Mouse (Mus musculus) thymus, adult 18-20 months (tissue): ENCODE results near the gene Stard13.

Source experiments
- DNase-seq, 2 experiments: peaks; one replicate each; pipeline ENCODE4 v3.0.0; 2022; ENCODE audit warnings: mixed read lengths in 2 of 2

Stard13 gene

DNA sequence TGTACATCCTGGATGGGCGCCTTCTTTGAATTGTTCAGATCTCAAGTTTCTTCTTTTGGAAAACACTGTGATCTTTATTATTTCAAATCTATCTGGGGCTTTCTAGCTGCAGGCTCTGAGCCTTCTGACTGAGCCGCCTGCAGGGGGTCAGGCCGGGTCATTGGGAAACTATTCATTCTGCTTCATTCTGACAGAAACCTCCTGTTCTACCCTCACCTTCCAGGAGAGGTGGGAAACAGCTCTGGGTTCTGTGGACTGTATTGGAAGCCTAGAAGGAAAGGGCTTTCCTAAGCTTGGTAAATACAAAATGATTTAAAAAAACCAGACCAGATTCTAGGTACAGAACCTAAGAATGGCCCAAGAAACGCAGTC is 178.9 kb downstream of the Stard13 start:
- no peak for DNase-seq

DNA sequence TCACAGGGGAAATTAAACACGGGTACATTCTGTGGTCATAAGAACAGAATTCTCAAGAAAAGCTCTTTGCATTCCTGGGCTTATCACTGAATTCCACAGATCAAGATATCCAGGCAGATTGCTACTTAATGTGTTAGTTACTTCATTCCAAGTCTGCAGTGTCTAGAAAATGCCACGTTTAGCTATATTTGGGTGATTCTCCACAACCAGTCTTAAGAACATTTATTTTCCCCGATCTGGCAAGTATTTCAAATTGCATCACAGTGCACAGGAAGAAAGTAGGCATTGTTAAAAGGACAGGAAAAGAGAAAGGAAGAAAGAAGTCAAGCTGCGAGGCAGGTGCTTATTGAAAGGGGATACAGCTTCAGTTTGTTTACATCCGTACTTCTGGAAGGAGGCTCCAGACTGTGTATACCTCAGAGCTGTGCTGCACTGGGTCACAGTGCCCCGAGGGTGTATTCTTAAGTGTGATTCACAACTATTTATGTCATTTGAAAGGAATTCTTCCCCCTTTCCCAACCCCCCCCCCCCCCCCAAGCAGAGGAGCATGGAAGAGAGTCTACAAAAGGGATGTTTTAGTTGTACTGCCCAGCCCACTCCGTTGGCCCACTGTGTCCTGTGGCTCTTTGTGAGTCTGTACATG is 179.4 kb downstream of the Stard13 start:
- DNase-seq = no peak

DNA sequence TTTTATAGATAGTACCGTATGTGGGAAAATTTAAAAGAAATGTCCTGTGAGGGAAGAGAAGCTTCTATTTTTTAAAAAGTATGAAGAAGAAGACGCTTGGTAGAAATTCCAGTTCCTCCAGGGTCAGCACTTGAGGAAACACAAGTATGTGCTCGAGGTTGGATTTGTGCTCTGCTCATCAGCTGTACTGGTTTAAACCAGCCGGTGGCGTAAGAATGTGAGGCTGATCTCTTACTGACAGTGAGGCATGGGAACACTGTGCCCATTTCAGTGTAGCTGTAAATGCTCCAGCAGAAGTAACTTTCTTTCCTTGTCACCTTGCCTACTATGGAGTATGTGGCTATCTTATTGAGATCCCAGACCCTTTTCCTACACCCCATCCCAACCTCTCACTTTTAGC is 180.4 kb downstream of the Stard13 start:
- DNase-seq = no peak

DNA sequence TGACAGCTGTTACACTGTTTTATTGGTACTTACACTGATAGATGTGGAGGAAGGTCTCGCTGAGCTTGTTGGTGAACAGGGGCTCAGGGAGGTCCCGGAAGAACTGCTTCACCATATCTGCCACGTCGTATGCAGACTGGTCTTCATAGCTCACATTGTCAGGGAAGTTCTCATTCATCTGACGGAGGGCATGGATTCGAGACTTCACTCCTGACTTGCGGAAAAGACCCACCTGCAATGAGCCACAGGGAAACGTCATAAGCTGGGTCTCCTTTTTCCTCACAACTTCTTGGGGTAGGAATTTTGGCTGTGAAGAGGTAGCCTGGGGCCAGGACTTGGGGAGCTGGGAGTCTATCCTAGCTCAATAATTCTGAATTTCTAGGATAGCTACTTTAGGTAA is 181.3 kb downstream of the Stard13 start:
- no peak for DNase-seq

DNA sequence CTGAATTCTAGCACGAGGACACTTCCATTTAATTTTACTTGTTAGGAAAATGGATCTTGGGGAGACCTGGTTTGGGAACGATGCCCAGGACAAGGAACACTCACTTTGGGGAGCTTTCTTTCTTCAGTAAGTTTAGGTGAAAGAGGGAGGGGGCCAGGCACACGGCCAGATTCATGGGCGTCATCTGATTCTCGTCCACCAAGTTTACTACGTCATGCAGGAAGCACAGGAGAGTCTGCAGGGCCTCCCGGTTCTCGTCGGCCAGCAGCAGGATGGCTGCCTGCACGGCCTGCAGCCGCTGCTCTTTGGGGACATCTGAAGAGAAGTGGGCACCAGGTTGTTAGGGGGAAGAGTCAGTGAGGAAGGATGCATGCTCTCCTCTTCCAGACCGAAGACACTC is 186.1 kb downstream of the Stard13 start:
- no peak for DNase-seq

DNA sequence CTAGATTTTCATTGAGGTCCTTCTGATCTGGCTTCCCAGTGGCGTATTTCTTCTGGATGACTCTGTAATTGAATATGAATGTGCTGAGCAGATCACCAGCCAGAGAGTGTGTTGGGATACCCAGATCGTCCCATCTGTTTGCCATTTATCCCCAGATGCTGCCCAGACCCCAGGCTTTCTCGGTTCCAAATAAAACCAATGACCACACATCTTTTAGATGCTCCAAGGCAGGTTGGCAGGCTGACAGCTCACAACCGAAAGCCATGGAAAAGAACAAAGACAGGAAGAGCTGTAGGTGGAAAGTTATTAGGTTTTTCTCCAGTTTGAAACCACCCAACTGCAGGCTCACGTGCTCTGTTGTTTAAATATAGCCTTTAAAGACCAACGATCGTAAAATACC is 186.7 kb downstream of the Stard13 start:
- no peak for DNase-seq

DNA sequence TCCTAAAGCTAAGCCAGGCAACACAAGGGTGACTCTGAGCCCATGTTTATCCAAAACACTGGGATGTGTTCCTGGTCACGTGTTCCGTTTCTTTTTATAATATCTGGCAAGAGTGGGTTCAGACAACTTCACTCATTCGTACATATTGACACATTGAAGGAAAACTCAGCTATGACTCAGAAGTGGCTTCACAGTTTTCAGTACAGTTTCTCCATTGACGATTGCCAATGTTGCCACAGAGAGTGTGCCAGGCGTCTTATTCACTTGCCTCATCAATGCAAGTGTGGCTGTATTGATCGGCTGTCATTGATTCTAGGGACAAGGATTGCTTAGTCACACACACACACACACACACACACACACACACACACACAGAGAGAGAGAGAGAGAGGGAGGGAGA is 187.5 kb downstream of the Stard13 start:
- DNase-seq = no peak

DNA sequence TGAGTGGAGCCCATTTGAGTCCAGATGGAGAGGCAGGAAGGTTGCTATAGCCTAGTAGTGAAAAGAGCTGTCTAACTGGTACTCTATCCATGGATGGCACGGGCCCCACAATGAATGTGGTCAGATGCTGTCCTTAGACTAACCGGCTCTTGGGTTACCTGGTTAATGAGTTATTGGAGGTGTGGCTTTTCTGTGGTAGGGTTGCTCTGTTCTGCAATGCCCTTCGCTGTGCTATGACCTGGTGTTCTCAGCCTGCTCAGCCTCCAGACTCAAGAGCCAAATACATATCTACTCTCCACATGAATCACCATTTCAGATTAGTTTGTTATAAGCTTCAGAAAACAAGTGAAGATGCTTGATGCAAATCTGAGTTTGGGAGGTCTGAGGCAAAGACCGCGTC is 190.7 kb downstream of the Stard13 start:
- DNase-seq = no peak

DNA sequence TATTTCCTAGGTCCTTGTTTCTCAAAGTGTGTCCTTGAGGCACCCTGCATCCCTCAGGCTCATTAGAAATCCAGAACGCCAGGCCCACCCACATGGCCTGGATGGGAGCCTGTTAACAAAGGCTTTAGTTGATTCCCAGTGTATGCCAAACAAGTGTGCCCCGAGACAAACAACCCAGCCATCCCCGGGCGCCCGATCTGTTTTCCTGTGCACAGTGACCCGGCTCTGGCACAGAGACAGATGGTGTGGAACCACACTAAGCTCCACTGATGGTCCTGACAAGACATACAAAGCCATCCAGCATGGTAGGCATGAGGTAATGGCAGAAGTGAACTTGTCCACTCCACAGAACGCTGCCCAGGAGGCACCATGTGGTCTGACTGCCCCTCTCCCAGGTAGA is 195.8 kb downstream of the Stard13 start:
- DNase-seq = no peak

DNA sequence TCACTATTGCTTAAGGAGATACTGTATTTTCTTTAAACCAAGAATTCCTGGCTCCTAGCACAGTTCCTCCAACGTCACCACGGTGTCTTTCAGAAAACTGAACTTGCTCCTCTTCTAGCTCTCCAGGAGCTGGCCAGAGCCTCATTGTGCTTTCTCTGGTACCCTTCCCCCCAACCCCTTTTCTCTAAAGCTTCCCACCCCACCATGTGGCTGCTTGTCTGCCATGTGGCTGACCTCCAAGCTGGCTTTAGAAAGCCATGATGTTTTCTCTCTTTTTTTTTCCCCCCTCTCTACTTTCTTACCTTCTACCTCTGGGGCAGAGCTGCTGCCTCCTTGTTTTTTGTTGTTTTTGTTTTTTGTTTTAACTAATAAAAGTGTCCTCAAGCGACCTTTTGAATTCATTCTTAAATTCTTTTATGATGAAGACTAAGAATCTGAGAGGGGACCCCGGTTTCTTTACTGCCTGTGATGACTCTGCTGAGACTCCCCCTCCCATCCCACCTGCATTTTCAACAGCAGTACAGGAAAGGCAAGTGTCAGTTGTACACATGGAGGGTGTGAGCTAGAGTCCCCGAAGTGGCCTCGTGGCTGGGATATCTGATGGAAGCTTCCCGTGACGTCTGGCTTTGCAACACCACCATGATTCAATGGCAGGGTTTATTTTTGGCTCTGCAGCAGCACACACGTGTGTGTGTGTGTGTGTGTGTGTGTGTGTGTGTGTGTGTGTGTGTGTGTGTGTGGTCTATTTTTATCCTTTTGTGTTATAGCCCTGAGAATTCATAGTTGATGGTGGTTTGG is 198.7 kb downstream of the Stard13 start:
- no peak for DNase-seq

DNA sequence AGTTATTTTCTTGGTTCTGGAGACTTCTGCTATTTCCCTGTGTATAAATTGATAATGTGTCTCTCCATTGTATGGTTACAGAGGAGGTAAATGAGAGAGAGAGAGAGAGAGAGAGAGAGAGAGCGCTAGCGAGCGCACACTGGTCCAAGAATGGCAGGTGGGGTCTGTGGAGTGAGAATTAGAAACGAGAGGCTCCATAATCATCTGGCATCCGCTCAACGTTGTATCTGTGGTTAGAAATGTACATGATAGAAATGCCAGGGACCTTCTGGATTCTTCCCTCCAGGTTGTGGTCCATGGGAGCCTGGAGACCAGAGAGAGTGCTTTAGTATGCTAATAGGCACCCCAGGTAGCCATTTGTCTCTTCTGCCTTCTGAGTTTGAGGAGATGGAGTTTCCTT is 204.7 kb downstream of the Stard13 start:
- no peak for DNase-seq

DNA sequence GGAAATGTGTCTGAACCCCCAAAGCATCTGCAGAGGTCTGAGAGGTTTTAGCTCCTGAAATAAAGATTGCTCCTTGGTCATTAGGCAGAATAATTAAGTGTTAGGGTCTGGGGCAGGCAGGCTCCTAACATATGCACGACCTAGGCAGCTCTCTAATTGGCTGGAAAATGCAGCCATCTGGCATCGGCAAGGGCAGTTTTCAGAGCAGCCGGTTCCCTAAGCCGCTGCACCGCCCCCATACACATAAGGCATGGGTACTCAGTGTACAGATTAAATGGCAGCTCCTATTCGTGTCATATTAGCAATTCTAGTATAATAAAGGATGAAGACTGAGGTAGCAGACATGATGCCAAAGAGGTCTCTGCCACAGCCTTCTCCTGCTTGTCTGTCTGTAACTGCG is 206.5 kb downstream of the Stard13 start:
- DNase-seq = no peak

DNA sequence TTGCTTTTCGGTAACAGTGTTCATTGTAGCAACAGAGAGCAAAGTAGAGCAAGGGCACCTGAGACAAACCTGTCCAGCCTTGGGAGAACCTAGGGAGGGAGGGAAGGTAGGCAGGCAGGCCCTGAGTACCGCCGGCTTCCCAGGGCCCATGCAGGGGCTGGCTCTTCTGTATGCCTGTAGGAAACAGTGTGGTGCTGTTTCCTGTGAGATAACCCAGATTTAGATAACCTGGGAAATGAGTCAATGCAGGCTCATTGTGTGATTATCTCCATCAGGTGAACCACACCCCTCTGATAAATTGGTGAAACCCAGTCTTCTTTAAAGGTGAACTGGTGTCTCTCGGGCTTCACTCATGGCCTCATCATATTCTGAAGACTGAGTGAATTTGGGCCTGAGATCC is 207.6 kb downstream of the Stard13 start:
- DNase-seq = no peak

DNA sequence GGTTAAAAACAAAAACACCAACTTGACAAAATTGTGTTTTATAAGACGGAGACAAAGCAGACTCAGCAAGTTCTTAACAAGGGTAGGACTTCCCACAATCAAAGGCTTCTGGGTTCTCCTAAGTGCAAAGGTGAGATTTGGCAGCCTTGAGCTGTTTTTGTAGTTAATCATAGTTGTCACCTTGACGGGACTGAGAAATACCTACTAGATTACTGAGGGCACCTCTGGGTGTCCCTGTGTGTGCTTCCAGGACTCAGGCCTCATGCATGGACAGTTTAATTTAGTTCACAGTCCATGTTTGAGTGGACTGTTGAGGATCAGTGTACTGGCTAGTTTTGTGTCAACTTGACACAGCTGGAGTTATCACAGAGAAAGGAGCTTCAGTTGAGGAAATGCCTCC is 209.2 kb downstream of the Stard13 start:
- DNase-seq = no peak

DNA sequence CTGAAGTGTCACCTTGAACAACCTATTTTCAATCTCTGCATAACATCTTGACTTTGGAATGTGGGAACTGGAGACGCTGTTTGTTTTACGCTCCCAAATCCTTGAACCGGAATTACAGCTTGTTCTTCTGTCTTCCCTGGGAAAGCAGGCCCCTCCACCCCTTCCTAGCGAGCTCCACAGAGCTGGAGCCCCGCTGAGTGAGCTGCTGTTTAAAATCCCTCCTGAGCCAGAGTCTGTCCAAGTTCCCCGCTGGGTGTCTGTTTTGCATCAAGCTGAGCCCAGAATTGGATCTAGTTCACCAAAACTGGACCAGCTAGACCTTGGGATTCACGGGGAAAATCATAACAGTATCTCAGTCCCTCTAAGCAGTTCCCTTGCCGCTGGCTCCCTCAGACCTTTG is 210.2 kb downstream of the Stard13 start:
- DNase-seq = no peak

DNA sequence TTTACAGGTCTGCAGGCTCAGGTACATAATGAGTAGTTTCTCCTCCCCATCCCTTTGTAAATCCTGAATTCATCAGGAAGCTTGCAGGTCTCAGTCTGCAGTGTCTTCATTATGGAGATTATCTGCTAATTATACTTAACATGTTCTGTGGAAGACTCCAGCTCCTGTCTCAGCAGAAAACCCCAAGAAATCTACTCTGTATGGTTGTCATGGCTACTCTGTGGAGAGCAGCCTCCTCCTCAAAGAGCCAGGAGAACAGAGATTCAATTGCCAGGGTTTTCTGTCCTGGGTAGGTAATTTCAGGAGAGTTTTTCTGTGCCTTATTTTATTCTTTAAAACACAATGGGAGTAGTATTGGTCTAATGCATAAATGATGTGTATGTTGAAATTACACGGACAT is 210.7 kb downstream of the Stard13 start:
- no peak for DNase-seq

DNA sequence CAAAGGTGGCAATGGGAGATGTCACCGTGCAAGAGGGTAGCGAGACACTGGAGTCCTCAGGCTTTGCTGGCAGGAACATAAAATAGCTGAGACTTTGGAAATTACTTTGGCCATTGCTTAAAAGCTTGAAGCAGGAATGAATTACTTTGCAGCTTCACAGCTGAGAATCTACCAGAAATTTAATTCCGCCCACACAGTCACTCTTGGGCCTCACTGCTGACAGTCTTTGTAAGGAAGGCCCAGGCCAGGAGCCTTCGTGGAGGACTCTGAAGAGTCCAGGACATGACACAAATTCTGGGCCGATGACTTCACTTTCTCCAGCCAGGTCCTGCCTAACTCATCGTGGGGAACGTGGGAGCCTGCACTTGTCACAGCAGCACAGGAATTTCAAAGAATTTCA is 211.6 kb downstream of the Stard13 start:
- no peak for DNase-seq

DNA sequence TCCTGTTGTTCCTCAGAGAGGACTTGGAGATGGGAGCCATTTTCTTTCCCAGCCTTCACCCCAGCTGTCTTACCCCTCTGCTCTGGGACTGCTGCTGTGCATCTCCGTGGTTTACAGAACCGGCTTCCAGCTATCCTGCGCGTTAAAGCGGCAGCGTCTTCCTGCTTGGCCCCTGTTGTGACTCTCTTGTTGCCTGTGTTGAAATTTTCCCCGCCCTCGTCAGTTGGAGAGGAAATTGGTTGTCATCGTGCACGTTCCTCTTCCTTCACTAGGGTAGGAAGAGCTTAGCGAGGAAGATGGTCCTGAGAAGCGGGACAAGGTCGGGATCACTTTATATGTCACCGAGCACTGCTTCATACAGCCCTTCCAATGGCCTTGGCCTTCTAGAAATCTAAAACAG is 212.8 kb downstream of the Stard13 start:
- no peak for DNase-seq

DNA sequence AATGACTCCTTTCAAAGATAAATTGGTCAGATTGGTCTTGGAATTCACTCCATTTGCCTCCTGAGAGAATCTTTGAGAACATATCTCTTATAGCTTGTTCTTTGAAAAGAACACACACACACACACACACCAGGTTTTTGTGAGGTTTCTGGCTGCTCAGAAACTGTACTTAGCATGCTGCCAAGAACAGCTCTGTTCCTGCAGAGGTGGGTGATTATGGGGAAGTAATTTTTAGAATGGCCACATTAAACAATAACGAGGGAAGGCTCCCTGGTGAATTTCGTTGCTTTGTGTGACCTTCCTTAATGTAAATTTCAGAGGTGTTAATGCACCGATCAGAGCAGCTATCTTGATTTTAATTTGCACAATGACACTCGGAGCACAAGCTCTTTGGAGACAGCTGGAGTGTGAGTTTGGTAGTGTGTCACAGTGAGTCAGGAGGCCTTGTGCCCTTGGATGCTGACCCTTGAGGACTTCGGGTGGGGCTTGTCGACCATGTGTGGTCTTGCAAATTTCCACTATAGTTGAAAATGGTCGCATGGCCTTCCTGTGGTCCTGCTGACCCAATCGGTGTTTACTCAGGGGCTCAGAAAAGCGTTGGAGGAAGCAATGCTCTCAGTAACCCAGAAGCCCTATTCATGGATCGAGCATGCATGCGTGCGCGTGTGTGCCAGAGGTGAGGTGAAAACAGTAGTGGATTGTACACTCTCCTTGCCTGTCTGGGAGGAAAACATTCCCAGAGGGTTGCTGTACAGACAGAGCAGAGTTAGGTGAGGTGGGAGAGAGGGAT is 213.4 kb downstream of the Stard13 start:
- DNase-seq = no peak

DNA sequence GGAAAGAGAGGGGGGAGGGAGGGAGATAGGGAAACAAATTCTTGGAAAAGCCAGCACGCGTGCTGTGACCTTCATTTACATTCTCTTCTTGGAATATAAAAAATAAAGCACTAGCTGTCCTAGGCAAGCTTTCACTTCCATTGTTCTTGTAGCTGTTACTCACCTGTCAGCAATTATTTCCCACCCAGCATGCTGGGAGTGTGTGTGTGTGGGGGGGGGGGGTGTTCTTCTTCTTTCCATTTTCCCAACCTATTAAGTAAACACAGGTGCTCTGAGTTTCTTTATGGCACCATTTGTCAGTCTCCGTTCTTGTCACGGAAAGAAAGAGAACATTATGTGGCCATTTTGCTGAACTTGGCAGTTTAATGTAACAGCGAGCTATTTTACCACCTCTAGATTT is 214.7 kb downstream of the Stard13 start:
- no peak for DNase-seq

DNA sequence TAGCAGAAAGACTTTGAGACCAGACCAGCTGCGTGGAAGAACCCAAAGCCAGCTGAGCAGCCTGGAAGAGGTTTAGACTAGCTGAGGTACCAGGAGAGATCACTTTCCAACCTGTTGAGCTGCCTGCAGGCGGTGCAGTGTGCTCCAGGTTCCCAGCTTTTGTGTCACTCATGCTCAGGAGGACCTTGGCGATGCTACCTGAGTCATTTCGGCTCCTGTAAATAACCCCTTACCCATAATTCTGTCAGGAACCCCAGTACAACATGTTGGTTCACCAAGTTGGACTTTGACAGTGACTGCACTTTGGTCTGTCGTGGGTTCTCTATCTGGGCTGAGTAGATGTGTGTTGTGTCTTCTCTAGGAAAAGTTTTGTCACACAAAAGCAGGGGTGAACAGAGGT is 215.2 kb downstream of the Stard13 start:
- no peak for DNase-seq

DNA sequence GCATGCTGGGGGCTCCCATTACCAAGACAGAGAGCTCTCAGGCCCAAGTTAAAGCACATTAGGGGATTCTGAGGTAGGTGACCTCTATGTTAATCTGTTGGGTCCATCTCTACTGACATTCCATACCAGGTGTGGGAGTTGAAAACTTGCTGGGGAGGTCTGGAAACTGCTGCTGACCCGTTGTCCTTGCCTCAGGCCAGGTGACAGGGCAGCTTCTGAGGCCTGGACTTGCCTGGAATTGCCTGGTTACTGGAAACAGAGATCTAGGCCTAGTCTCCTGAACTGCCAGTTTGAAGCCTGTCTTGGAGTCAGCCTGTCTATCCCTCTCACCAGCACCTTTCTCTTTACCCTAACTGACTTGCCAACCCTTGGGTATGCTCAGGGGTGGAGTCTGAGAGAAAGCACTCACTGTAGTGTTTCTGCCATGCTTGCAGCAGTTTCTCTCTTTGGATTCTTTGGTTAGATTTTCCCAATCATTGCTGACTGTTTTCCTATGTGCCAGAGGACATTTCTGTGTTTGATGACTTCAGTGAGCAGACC is 229.3 kb downstream of the Stard13 start:
- no peak for DNase-seq

DNA sequence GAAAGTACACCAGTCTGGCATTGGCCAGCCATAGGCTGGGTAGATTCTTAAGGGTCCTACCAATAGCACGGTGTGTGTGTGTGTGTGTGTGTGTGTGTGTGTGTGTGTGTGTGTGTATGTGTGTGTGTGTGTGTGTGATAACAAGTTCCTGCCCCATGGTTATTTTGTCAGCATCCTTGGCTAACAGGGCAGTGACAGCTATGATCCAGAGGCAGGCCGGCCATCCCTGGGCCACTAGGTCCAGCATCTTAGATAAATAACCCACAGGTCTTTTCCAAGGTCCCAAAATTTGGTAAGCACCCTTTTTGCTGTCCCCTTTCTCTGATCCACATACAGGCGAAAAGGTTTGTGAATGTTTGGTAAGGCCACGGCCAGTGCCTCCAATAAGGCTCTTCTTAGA is 231.6 kb downstream of the Stard13 start:
- DNase-seq = no peak

DNA sequence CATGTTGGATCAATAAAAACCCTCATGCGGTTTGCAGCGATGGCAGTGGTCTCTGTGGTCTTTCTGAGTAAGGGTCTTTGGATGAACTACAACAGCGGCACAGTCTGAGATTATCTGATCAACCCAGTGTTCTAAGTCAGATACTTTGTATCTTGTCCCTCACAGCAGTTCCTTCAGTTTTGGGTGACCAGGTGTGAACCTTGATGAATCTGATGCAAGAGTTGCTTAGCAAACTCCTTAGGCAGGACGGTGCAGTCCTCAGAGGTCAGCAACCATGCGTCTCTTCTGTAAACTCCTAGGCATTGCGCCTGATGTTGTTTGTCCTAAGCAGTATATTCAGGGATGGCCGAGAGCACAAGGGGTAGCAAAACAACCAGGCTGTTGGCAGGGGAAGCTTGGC is 232.5 kb downstream of the Stard13 start:
- no peak for DNase-seq
